Mouse (Mus musculus): ENCODE measurements at regions not wholly inside any gene's neighbourhood (a gene's known extent, or its start where the extent isn't known, plus 50 kb on each side); places are given as distances from the start of the nearest gene placed in this dataset.
"Not testable (repeated sequence)": the region's sequence is repeated elsewhere in the genome, so short reads cannot be mapped to it uniquely, and the experiment has no call there.

GRCm38 (mm10) chr9:33442266-33442665 lies 806.2 kb downstream of the Ets1 start:
- no peak for DNase-seq (ENCODE audit: low spot score)

- no peak for DNase-seq (ENCODE audit: low spot score)
Observed at GRCm38 (mm10) chr9:33445902-33446301, 809.9 kb downstream of the Ets1 start.

GRCm38 (mm10) chr9:33475106-33475505 lies 839.1 kb downstream of the Ets1 start:
- no peak for DNase-seq (ENCODE audit: low spot score)

GRCm38 (mm10) chr9:33482845-33483540 lies 847.0 kb downstream of the Ets1 start:
- peak; percentile 25 for DNase-seq (ENCODE audit: low spot score)

GRCm38 (mm10) chr9:33483541-33483846 lies 847.5 kb downstream of the Ets1 start:
- DNase-seq (ENCODE audit: low spot score): no peak

- DNase-seq (ENCODE audit: low spot score): no peak
Observed at GRCm38 (mm10) chr9:33533101-33533810, 897.2 kb downstream of the Ets1 start.

GRCm38 (mm10) chr9:33543301-33543700 lies 907.3 kb downstream of the Ets1 start:
- no peak for DNase-seq (ENCODE audit: low spot score)

GRCm38 (mm10) chr9:33546126-33546737 lies 910.2 kb downstream of the Ets1 start:
- no peak for DNase-seq (ENCODE audit: low spot score)

GRCm38 (mm10) chr9:33549395-33549794 lies 913.4 kb downstream of the Ets1 start:
- no peak for DNase-seq (ENCODE audit: low spot score)

- no peak for DNase-seq (ENCODE audit: low spot score)
Observed at GRCm38 (mm10) chr9:33571990-33572389, 913.7 kb upstream of the Kirrel3 start.

- DNase-seq (ENCODE audit: low spot score): no peak
Observed at GRCm38 (mm10) chr9:33611511-33611910, 874.2 kb upstream of the Kirrel3 start.

GRCm38 (mm10) chr9:33624378-33624777 lies 861.3 kb upstream of the Kirrel3 start:
- DNase-seq (ENCODE audit: low spot score): no peak

GRCm38 (mm10) chr9:33629731-33630473 lies 855.8 kb upstream of the Kirrel3 start:
- no peak for DNase-seq (ENCODE audit: low spot score)

- no peak for DNase-seq (ENCODE audit: low spot score)
Observed at GRCm38 (mm10) chr9:33662978-33663377, 822.7 kb upstream of the Kirrel3 start.

- no peak for DNase-seq (ENCODE audit: low spot score)
Observed at GRCm38 (mm10) chr9:33681129-33681528, 804.6 kb upstream of the Kirrel3 start.

GRCm38 (mm10) chr9:33691731-33692130 lies 794.0 kb upstream of the Kirrel3 start:
- no peak for DNase-seq (ENCODE audit: low spot score)

- no peak for DNase-seq (ENCODE audit: low spot score)
Observed at GRCm38 (mm10) chr9:33717614-33718013, 768.1 kb upstream of the Kirrel3 start.

- no peak for DNase-seq (ENCODE audit: low spot score)
Observed at GRCm38 (mm10) chr9:33724811-33725210, 760.9 kb upstream of the Kirrel3 start.

- not testable (repeated sequence) for DNase-seq (ENCODE audit: low spot score)
Observed at GRCm38 (mm10) chr9:33728058-33728457, 757.6 kb upstream of the Kirrel3 start.

GRCm38 (mm10) chr9:33760701-33761100 lies 725.0 kb upstream of the Kirrel3 start:
- DNase-seq (ENCODE audit: low spot score): no peak

GRCm38 (mm10) chr9:33766235-33766634 lies 719.5 kb upstream of the Kirrel3 start:
- DNase-seq (ENCODE audit: low spot score): no peak

GRCm38 (mm10) chr9:33769811-33770210 lies 715.9 kb upstream of the Kirrel3 start:
- no peak for DNase-seq (ENCODE audit: low spot score)

- DNase-seq (ENCODE audit: low spot score): no peak
Observed at GRCm38 (mm10) chr9:33774178-33774577, 711.5 kb upstream of the Kirrel3 start.

Measured in spleen, adult 12 weeks (tissue).